Mouse (Mus musculus): Measurements from ENCODE around the gene Creld1. TPM values are rescaled to one million over a fixed set of nuclear protein-coding genes. Genes with fewer than 3 reads are reported as not detected.

Gene Creld1
- polyA plus RNA-seq, 1 experiment from 2014 or later, result 42.7 TPM

Small RNA genes lying within 50 kb of the gene (microRNA-seq; reads per million reads assigned to microRNA genes)
- not detected for gene Gm23365

Other genes with a start within 250 kb of the Creld1 start
- gene Mtmr14, start 245.5 kb upstream of the Creld1 start, polyA plus RNA-seq (2016; fragmentation: Nextera tagmentation; extraction: Ambion mirVana), result 25.1 and 27.7 TPM in 2 replicates
- gene Cpne9, start 201.0 kb upstream of the Creld1 start, polyA plus RNA-seq (2016; fragmentation: Nextera tagmentation; extraction: Ambion mirVana), result 0.08 and 0.14 TPM in 2 replicates
- 16.2 and 17.0 TPM in 2 replicates for gene Brpf1, start 176.2 kb upstream of the Creld1 start, polyA plus RNA-seq (2016; fragmentation: Nextera tagmentation; extraction: Ambion mirVana)
- 9.0 and 10.6 TPM in 2 replicates for gene Ogg1, start 156.3 kb upstream of the Creld1 start, polyA plus RNA-seq (2016; fragmentation: Nextera tagmentation; extraction: Ambion mirVana)
- 110 and 113 TPM in 2 replicates for gene Camk1, start 139.3 kb upstream of the Creld1 start, polyA plus RNA-seq (2016; fragmentation: Nextera tagmentation; extraction: Ambion mirVana)
- gene Tada3, start 105.4 kb upstream of the Creld1 start, polyA plus RNA-seq (2016; fragmentation: Nextera tagmentation; extraction: Ambion mirVana), result 40.1 and 42.2 TPM in 2 replicates
- 274 and 285 TPM in 2 replicates for gene Arpc4, start 105.2 kb upstream of the Creld1 start, polyA plus RNA-seq (2016; fragmentation: Nextera tagmentation; extraction: Ambion mirVana)
- 1.6 and 2.5 TPM in 2 replicates for gene Ttll3, start 94.0 kb upstream of the Creld1 start, polyA plus RNA-seq (2016; fragmentation: Nextera tagmentation; extraction: Ambion mirVana)
- 15.2 and 16.0 TPM in 2 replicates for gene Rpusd3, start 64.0 kb upstream of the Creld1 start, polyA plus RNA-seq (2016; fragmentation: Nextera tagmentation; extraction: Ambion mirVana)
- gene Cidec, start 47.5 kb upstream of the Creld1 start, polyA plus RNA-seq (2016; fragmentation: Nextera tagmentation; extraction: Ambion mirVana), result not detected in 2 replicates
- gene Jagn1, start 40.7 kb upstream of the Creld1 start, polyA plus RNA-seq (2016; fragmentation: Nextera tagmentation; extraction: Ambion mirVana), result 58.5 and 61.1 TPM in 2 replicates
- gene Il17re, start 24.8 kb upstream of the Creld1 start, polyA plus RNA-seq (2016; fragmentation: Nextera tagmentation; extraction: Ambion mirVana), result 0.94 and 1.3 TPM in 2 replicates
- gene Il17rc, start 11.9 kb upstream of the Creld1 start, polyA plus RNA-seq (2016; fragmentation: Nextera tagmentation; extraction: Ambion mirVana), result 4.5 and 4.7 TPM in 2 replicates
- 0.28 and 0.40 TPM in 2 replicates for gene Prrt3, start 18.6 kb downstream of the Creld1 start, polyA plus RNA-seq (2016; fragmentation: Nextera tagmentation; extraction: Ambion mirVana)
- gene Emc3, start 48.4 kb downstream of the Creld1 start, polyA plus RNA-seq (2016; fragmentation: Nextera tagmentation; extraction: Ambion mirVana), result 86.9 and 89.1 TPM in 2 replicates
- gene Fancd2, start 48.4 kb downstream of the Creld1 start, polyA plus RNA-seq (2016; fragmentation: Nextera tagmentation; extraction: Ambion mirVana), result 10.9 and 12.1 TPM in 2 replicates
- gene Fancd2os, start 117.4 kb downstream of the Creld1 start, polyA plus RNA-seq (2016; fragmentation: Nextera tagmentation; extraction: Ambion mirVana), result 0.26 TPM in 1 of 2 replicates, not detected in the other
- 156 and 165 TPM in 2 replicates for gene Brk1, start 121.5 kb downstream of the Creld1 start, polyA plus RNA-seq (2016; fragmentation: Nextera tagmentation; extraction: Ambion mirVana)
- 30.3 and 32.7 TPM in 2 replicates for gene Vhl, start 140.7 kb downstream of the Creld1 start, polyA plus RNA-seq (2016; fragmentation: Nextera tagmentation; extraction: Ambion mirVana)
- 7.0 and 7.9 TPM in 2 replicates for gene Irak2, start 155.2 kb downstream of the Creld1 start, polyA plus RNA-seq (2016; fragmentation: Nextera tagmentation; extraction: Ambion mirVana)
- 0.87 and 1.1 TPM in 2 replicates for gene Tatdn2, start 213.8 kb downstream of the Creld1 start, polyA plus RNA-seq (2016; fragmentation: Nextera tagmentation; extraction: Ambion mirVana)
- gene Ghrl, start 236.6 kb downstream of the Creld1 start, polyA plus RNA-seq (2016; fragmentation: Nextera tagmentation; extraction: Ambion mirVana), result 0.46 TPM in 1 of 2 replicates, not detected in the other